Mouse (Mus musculus) heart, postnatal 0 days (tissue): Measurements from ENCODE around the gene Pth1r.

ENCODE experiments used
- CTCF ChIP-seq: IDR thresholded peaks from 2 replicates; pipeline ENCODE4 v1.5.1; 2016; ENCODE audit warnings: antibody characterized with exemption, control low read depth, low read depth
- EP300 ChIP-seq: IDR thresholded peaks from 2 replicates; pipeline ENCODE4 v1.6.1; 2016; ENCODE audit warnings: antibody characterized with exemption, low read depth

DNA sequence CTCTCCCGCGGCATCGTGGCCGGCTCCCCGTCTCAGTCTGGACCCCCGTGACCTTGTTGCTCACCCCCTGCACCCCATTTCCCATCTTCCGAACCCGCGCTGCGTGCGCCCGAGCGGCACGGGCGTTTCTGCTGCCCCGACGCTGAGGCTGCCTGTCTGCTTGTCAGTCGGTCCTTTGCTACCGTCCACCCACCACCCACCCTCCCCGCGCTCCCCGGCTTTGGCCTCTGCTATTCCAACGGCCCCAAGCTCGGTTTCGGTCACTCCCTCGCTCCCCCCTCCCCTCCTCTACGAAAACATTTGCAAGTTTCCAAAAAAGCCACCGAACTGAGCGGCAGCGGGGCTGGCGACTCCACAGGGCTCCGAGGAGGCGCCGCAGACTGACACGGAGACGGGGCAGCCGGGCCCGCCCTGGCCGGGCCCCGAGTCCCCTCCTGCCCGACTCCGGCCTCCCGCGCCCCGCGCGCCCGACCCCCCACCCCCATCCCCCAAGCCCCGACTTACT is 3.9 kb downstream of the Pth1r start:
- TF ChIP-seq CTCF = no peak
- no peak for TF ChIP-seq EP300
